Mouse (Mus musculus): ENCODE measurements at regions not wholly inside any gene's neighbourhood (a gene's known extent, or its start where the extent isn't known, plus 50 kb on each side); places are given as distances from the start of the nearest gene placed in this dataset.
A peak's percentile ranks its signal among the peaks of the same experiment; 100 is the strongest.

- Histone ChIP-seq H3K36me3 (ENCODE audit: control insufficient read depth in 1 of 2, insufficient read depth in 2 of 2, low read length in 2 of 2) (peaks cover 0 to 26% of the 10 kb centered on the region in 2 experiments; a peak in 2 of 4 replicates), H3K27ac (ENCODE audit: control insufficient read depth, low read depth, low read length) (peak overlapping the region; percentile 55), H3K4me1 (ENCODE audit: control insufficient read depth in 1 of 2, insufficient read depth in 2 of 2, low read length in 2 of 2) (peaks cover 20 to 30% of the 10 kb centered on the region in 2 experiments), H3K4me3 (ENCODE audit: control insufficient read depth in 1 of 2, insufficient read depth in 1 of 2, low read depth in 2 of 2, low read length in 2 of 2) (peak overlapping the region in 1 of 2 experiments; percentile 0; a peak in 1 of 4 replicates), H3K27me3 (ENCODE audit: control insufficient read depth in 1 of 2, insufficient read depth in 2 of 2, low read length in 2 of 2) (no peaks in the 10 kb centered on the region), H3K9me3 (replicated peaks; ENCODE audit: insufficient read depth, low read length) (no peaks in the 10 kb centered on the region), H3K79me2 (ENCODE audit: control insufficient read depth, insufficient read depth, low read length, poor library complexity) (no peaks in the 10 kb centered on the region), H3K9ac (ENCODE audit: control insufficient read depth, low read depth, low read length, poor library complexity, severe bottlenecking) (peak overlapping the region; percentile 7; the same call in 1 of the 2 replicates)
- peak; percentile 16; the same call in 1 of the 2 replicates for TF ChIP-seq SIN3A (IDR thresholded peaks at IDR 0.05; ENCODE audit: low read length)
- TF ChIP-seq TBP (IDR thresholded peaks at IDR 0.05; ENCODE audit: low read depth, low read length), result no peak
- TF ChIP-seq TAL1 (IDR thresholded peaks at IDR 0.05; ENCODE audit: low read length), result peak; percentile 11; the same call in 1 of the 2 replicates
- TF ChIP-seq NRF1 (IDR thresholded peaks at IDR 0.05; ENCODE audit: insufficient read depth, low read depth, low read length, poor library complexity, severe bottlenecking), result no peak
- TF ChIP-seq POLR2AphosphoS5 (IDR thresholded peaks at IDR 0.05; ENCODE audit: borderline replicate concordance, low read depth, low read length), result no peak
- TF ChIP-seq USF2 (IDR thresholded peaks at IDR 0.05; ENCODE audit: borderline replicate concordance in 1 of 2, insufficient read depth in 1 of 2, low read depth in 1 of 2, low read length in 2 of 2), result no peak
- TF ChIP-seq CTCF (IDR thresholded peaks at IDR 0.05 in 2 of 3, conservative IDR thresholded peaks at IDR 0.05 in 1 of 3; ENCODE audit: control insufficient read depth in 1 of 3, insufficient read depth in 1 of 3, low read depth in 2 of 3, low read length in 3 of 3, poor library complexity in 1 of 3, severe bottlenecking in 1 of 3), result no peak
- no peak for TF ChIP-seq MEF2A (IDR thresholded peaks at IDR 0.05; ENCODE audit: extremely low read depth, insufficient replicate concordance, low read depth, low read length, poor library complexity, severe bottlenecking)
- TF ChIP-seq CHD2 (IDR thresholded peaks at IDR 0.05; ENCODE audit: low read length), result no peak
- TF ChIP-seq EP300 (IDR thresholded peaks at IDR 0.05; ENCODE audit: low read depth in 1 of 2, low read length in 2 of 2), result peak in 1 of 2 experiments; percentile 15; a peak in 1 of 4 replicates
- no peak for TF ChIP-seq E2F4 (IDR thresholded peaks at IDR 0.05; ENCODE audit: borderline replicate concordance, low read depth, low read length)
- no peak for TF ChIP-seq ZMIZ1 (IDR thresholded peaks at IDR 0.05; ENCODE audit: low read depth, low read length)
- no peak for TF ChIP-seq RCOR1 (IDR thresholded peaks at IDR 0.05; ENCODE audit: low read depth, low read length)
- peak; percentile 61 for TF ChIP-seq GATA1 (IDR thresholded peaks at IDR 0.05; ENCODE audit: low read depth, low read length)
- TF ChIP-seq TCF12 (IDR thresholded peaks at IDR 0.05; ENCODE audit: low read depth, low read length), result 0 out of 2 replicates have a peak, but pooled peaks have one; percentile 36
- TF ChIP-seq MAFK (IDR thresholded peaks at IDR 0.05; ENCODE audit: borderline replicate concordance, low read depth, low read length), result no peak
- TF ChIP-seq MYB (IDR thresholded peaks at IDR 0.05; ENCODE audit: low read depth, low read length), result no peak
- TF ChIP-seq BHLHE40 (IDR thresholded peaks at IDR 0.05; ENCODE audit: borderline replicate concordance, low read depth, low read length), result no peak
- no peak for TF ChIP-seq HCFC1 (IDR thresholded peaks at IDR 0.05; ENCODE audit: low read depth, low read length)
- TF ChIP-seq POLR2AphosphoS2 (IDR thresholded peaks at IDR 0.05; ENCODE audit: low read length), result no peak
- no peak for TF ChIP-seq KAT2A (conservative IDR thresholded peaks at IDR 0.05; ENCODE audit: low read depth, low read length)
- no peak for TF ChIP-seq NELFE (IDR thresholded peaks at IDR 0.05; ENCODE audit: low read depth, low read length)
- peak; percentile 32; the same call in 1 of the 2 replicates for TF ChIP-seq MXI1 (IDR thresholded peaks at IDR 0.05; ENCODE audit: low read depth, low read length)
- no peak for TF ChIP-seq CHD1 (IDR thresholded peaks at IDR 0.05; ENCODE audit: low read depth, low read length)
- peak; percentile 73 for TF ChIP-seq ETS1 (IDR thresholded peaks at IDR 0.05; ENCODE audit: low read depth, low read length)
- no peak for TF ChIP-seq SMC3 (IDR thresholded peaks at IDR 0.05; ENCODE audit: low read depth, low read length)
- 0 out of 2 replicates have a peak, but pooled peaks have one; percentile 9 for TF ChIP-seq MAX (IDR thresholded peaks at IDR 0.05; ENCODE audit: low read length)
- TF ChIP-seq ZC3H11A (IDR thresholded peaks at IDR 0.05; ENCODE audit: low read depth, low read length), result no peak
- TF ChIP-seq MYC (IDR thresholded peaks at IDR 0.05; ENCODE audit: low read depth, low read length), result no peak
- DNase-seq (ENCODE audit: low read depth, low spot score), result peak; percentile 77
Observed at GRCm38 (mm10) chr11:86872537-86873405, 65.2 kb upstream of the Dhx40 start.

Data from MEL (cell line).